Comparison of ENCODE assay signal across 11 mouse cellular contexts in the genomic region with DNA sequence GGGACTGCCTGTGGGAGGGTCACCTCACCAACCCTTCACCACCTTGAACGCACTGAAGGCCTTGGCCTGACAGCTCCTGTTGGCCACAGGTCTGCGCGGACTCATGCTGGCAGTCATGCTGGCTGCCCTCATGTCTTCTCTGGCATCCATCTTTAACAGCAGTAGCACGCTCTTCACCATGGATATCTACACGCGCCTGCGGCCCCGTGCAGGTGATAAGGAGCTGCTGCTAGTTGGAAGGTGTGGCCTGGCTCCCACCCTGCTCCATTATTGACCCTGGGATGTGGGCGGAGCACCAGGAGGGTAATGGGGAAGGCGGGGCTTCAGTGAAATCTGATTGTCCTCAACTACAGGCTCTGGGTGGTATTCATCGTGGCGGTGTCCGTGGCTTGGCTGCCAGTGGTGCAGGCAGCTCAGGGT. TPM values are rescaled to one million over a fixed set of nuclear protein-coding genes. Genes with fewer than 3 reads are reported as not detected.
DNase-seq lines count a peak whose midpoint lies in the region; ATAC-seq and TF ChIP-seq lines count a peak whose summit lies in the region.
"Had no signal": no experiment of that assay in that cellular context is flagged by ENCODE, and none has a peak within 500 bp of the region (broad histone marks: within the 10 kb centered on the region; RNA-seq: fewer than 3 reads in every experiment).

No protein-coding gene starts in this region.

- no peak for DNase-seq in heart, postnatal 0 days (ENCODE audit: low spot score)
- DNase-seq in heart, adult 9 months (ENCODE audit: low spot score in 2 of 2) = no peak
- peak; percentile 85 for DNase-seq in R1 (ENCODE audit: low read depth, low spot score)
- DNase-seq in cerebellum, adult 9-10 months = peak; percentile 71
- peak; percentile 93 for DNase-seq in liver, embryonic 13.5 days
- no peak for DNase-seq in right cerebral cortex, adult 2 months (ENCODE audit: low spot score in 2 of 2)
- DNase-seq in layer of hippocampus, adult 2 months (ENCODE audit: low spot score in 2 of 2) = no peak
- DNase-seq: gastrocnemius, adult 2 months; thymus, adult 2 months had no signal

- H3K27me3 ChIP-seq in heart, postnatal 0 days (ENCODE audit: control insufficient read depth, insufficient read depth, low read length) = no peaks in the 10 kb centered on the region
- H3K27me3 ChIP-seq in liver, embryonic 13.5 days = peaks cover 11% of the 10 kb centered on the region
- no peaks in the 10 kb centered on the region for H3K27me3 ChIP-seq in hindbrain, embryonic 16.5 days (replicated peaks; ENCODE audit: control insufficient read depth, insufficient read depth, low read length)

- H3K4me1 ChIP-seq in heart, postnatal 0 days (ENCODE audit: control insufficient read depth, insufficient read depth) = peaks cover 10% of the 10 kb centered on the region; the same call in 1 of the 2 replicates
- peaks cover 37% of the 10 kb centered on the region for H3K4me1 ChIP-seq in liver, embryonic 13.5 days (replicated peaks)
- H3K4me1 ChIP-seq in hindbrain, embryonic 16.5 days (ENCODE audit: control insufficient read depth, insufficient read depth, low read depth, low read length) = no peaks in the 10 kb centered on the region

- H3K4me2 ChIP-seq in heart, postnatal 0 days (ENCODE audit: low read depth, low read length) = no peak overlapping the region
- peak overlapping the region; percentile 53 for H3K4me2 ChIP-seq in liver, embryonic 13.5 days
- H3K4me2 ChIP-seq in hindbrain, embryonic 16.5 days (ENCODE audit: low read length) = no peak overlapping the region

- no peak overlapping the region for H3K27ac ChIP-seq in heart, postnatal 0 days (ENCODE audit: low read depth)
- H3K27ac ChIP-seq in liver, embryonic 13.5 days = peak overlapping the region; percentile 87
- H3K27ac ChIP-seq in hindbrain, embryonic 16.5 days (ENCODE audit: low read depth, low read length) = no peak overlapping the region
- H3K27ac ChIP-seq in layer of hippocampus, adult 2 months = no peak overlapping the region
- H3K27ac ChIP-seq: gastrocnemius, adult 2 months had no signal

- peaks cover 33% of the 10 kb centered on the region for H3K36me3 ChIP-seq in heart, postnatal 0 days (replicated peaks; ENCODE audit: control insufficient read depth, insufficient read depth, low read length)
- peaks cover 49% of the 10 kb centered on the region for H3K36me3 ChIP-seq in liver, embryonic 13.5 days
- H3K36me3 ChIP-seq in hindbrain, embryonic 16.5 days (ENCODE audit: control insufficient read depth, insufficient read depth, low read length) = peaks cover 14% of the 10 kb centered on the region

- no peak overlapping the region for H3K4me3 ChIP-seq in heart, postnatal 0 days (ENCODE audit: low read depth, low read length)
- H3K4me3 ChIP-seq in liver, embryonic 13.5 days (replicated peaks) = peak overlapping the region; percentile 28
- H3K4me3 ChIP-seq in hindbrain, embryonic 16.5 days (ENCODE audit: low read length) = no peak overlapping the region
- H3K4me3 ChIP-seq in layer of hippocampus, adult 2 months = no peak overlapping the region
- H3K4me3 ChIP-seq: gastrocnemius, adult 2 months had no signal

- ATAC-seq in heart, postnatal 0 days (ENCODE audit: insufficient read depth, low read depth) = peak; percentile 62; the same call in 1 of the 2 replicates
- ATAC-seq in liver, embryonic 13.5 days (ENCODE audit: low read depth) = peak; percentile 98
- no peak for ATAC-seq in hindbrain, embryonic 16.5 days

- H3K9ac ChIP-seq in heart, postnatal 0 days (replicated peaks; ENCODE audit: low read depth, low read length) = no peak overlapping the region
- H3K9ac ChIP-seq in liver, embryonic 13.5 days = peak overlapping the region; percentile 54
- H3K9ac ChIP-seq in hindbrain, embryonic 16.5 days (ENCODE audit: low read depth, low read length) = no peak overlapping the region

- H3K9me3 ChIP-seq in heart, postnatal 0 days (replicated peaks; ENCODE audit: control insufficient read depth, low read length) = no peaks in the 10 kb centered on the region
- no peaks in the 10 kb centered on the region for H3K9me3 ChIP-seq in liver, embryonic 13.5 days (replicated peaks)
- H3K9me3 ChIP-seq in hindbrain, embryonic 16.5 days (ENCODE audit: control insufficient read depth, low read length) = no peaks in the 10 kb centered on the region

- WGBS in heart, postnatal 0 days = 26% methylated on average over 13 of the region's 13 CpGs
- 20% methylated on average over 13 of the region's 13 CpGs for WGBS in liver, embryonic 13.5 days (ENCODE audit: insufficient replicate concordance)
- 67% methylated on average over 13 of the region's 13 CpGs for WGBS in hindbrain, embryonic 16.5 days

- TF ChIP-seq CTCF in heart, postnatal 0 days (IDR thresholded peaks at IDR 0.05; ENCODE audit: low read depth) = no peak
- no peak for TF ChIP-seq CTCF in layer of hippocampus, adult 2 months (conservative IDR thresholded peaks at IDR 0.05)

- no peak for TF ChIP-seq EP300 in heart, postnatal 0 days (IDR thresholded peaks at IDR 0.05; ENCODE audit: low read depth)

RNA-seq across cellular contexts. Expression of a gene that starts 5.0 kb away (rescaled TPM):
- total RNA-seq in heart, postnatal 0 days (2014; rRNA removed; ENCODE audit: low replicate concordance) = not detected in 2 replicates
- 0.20 and 0.30 TPM in 2 replicates for polyA plus RNA-seq in heart, postnatal 0 days (2015; fragmentation: Nextera tagmentation; extraction: Ambion mirVana)
- polyA plus RNA-seq in liver, embryonic 13.5 days (2015; fragmentation: Nextera tagmentation; extraction: Ambion mirVana) = 1.6 and 2.4 TPM in 2 replicates
- polyA plus RNA-seq in hindbrain, embryonic 16.5 days (2015; fragmentation: Nextera tagmentation; extraction: Ambion mirVana) = 0.15 TPM in 1 of 2 replicates, not detected in the other
- total RNA-seq in layer of hippocampus, adult 2 months (2021) = not detected
- total RNA-seq: gastrocnemius, adult 2 months; layer of hippocampus, adult 8-10 months had no signal

RNA-seq across cellular contexts. Expression of a gene that starts 23.8 kb away (rescaled TPM):
- 84.6 and 93.8 TPM in 2 replicates for total RNA-seq in heart, postnatal 0 days (2014; rRNA removed; ENCODE audit: low replicate concordance)
- polyA plus RNA-seq in heart, postnatal 0 days (2015; fragmentation: Nextera tagmentation; extraction: Ambion mirVana) = 97.5 and 112 TPM in 2 replicates
- polyA plus RNA-seq in liver, embryonic 13.5 days (2015; fragmentation: Nextera tagmentation; extraction: Ambion mirVana) = 14.3 and 17.8 TPM in 2 replicates
- polyA plus RNA-seq in hindbrain, embryonic 16.5 days (2015; fragmentation: Nextera tagmentation; extraction: Ambion mirVana) = 27.8 and 34.6 TPM in 2 replicates
- total RNA-seq in layer of hippocampus, adult 2 months (2021) = 10 to 100 TPM; 12.1 to 13.9 TPM

RNA-seq across cellular contexts. Expression of a gene that starts 27.5 kb away (rescaled TPM):
- 14.1 and 22.4 TPM in 2 replicates for total RNA-seq in heart, postnatal 0 days (2014; rRNA removed; ENCODE audit: low replicate concordance)
- 5.8 and 6.8 TPM in 2 replicates for polyA plus RNA-seq in heart, postnatal 0 days (2015; fragmentation: Nextera tagmentation; extraction: Ambion mirVana)
- polyA plus RNA-seq in liver, embryonic 13.5 days (2015; fragmentation: Nextera tagmentation; extraction: Ambion mirVana) = 16.7 and 21.4 TPM in 2 replicates
- polyA plus RNA-seq in hindbrain, embryonic 16.5 days (2015; fragmentation: Nextera tagmentation; extraction: Ambion mirVana) = 22.7 and 26.9 TPM in 2 replicates
- total RNA-seq in layer of hippocampus, adult 2 months (2021) = 10 to 100 TPM; 26.5 to 27.0 TPM

RNA-seq across cellular contexts. Expression of a gene that starts 32.6 kb away (rescaled TPM):
- 3.6 and 3.9 TPM in 2 replicates for total RNA-seq in heart, postnatal 0 days (2014; rRNA removed; ENCODE audit: low replicate concordance)
- polyA plus RNA-seq in heart, postnatal 0 days (2015; fragmentation: Nextera tagmentation; extraction: Ambion mirVana) = 4.4 and 5.1 TPM in 2 replicates
- 1.9 and 2.8 TPM in 2 replicates for polyA plus RNA-seq in liver, embryonic 13.5 days (2015; fragmentation: Nextera tagmentation; extraction: Ambion mirVana)
- polyA plus RNA-seq in hindbrain, embryonic 16.5 days (2015; fragmentation: Nextera tagmentation; extraction: Ambion mirVana) = 6.3 and 7.9 TPM in 2 replicates
- total RNA-seq in layer of hippocampus, adult 2 months (2021) = 1 to 10 TPM; 3.5 to 4.0 TPM

RNA-seq across cellular contexts. Expression of a gene that starts 33.3 kb away (rescaled TPM):
- 18.9 and 32.0 TPM in 2 replicates for total RNA-seq in heart, postnatal 0 days (2014; rRNA removed; ENCODE audit: low replicate concordance)
- polyA plus RNA-seq in heart, postnatal 0 days (2015; fragmentation: Nextera tagmentation; extraction: Ambion mirVana) = 8.3 and 8.9 TPM in 2 replicates
- 8.3 and 8.4 TPM in 2 replicates for polyA plus RNA-seq in liver, embryonic 13.5 days (2015; fragmentation: Nextera tagmentation; extraction: Ambion mirVana)
- 12.0 and 14.1 TPM in 2 replicates for polyA plus RNA-seq in hindbrain, embryonic 16.5 days (2015; fragmentation: Nextera tagmentation; extraction: Ambion mirVana)
- 10 to 100 TPM; 10.9 to 12.6 TPM for total RNA-seq in layer of hippocampus, adult 2 months (2021)

Comparison
In these comparisons a context has a peak if more than half of its experiments do, and no peak if none do; other contexts are left out.
1. DNase-seq: peak in R1 (single experiment), cerebellum, adult 9-10 months (single experiment) and liver, embryonic 13.5 days (single experiment); none in heart, postnatal 0 days (single experiment), heart, adult 9 months (0 of 2), right cerebral cortex, adult 2 months (0 of 2) and layer of hippocampus, adult 2 months (0 of 2).